Mouse (Mus musculus) G1E (cell line): ENCODE results near the gene 1700029J07Rik. TPM values are rescaled to one million over a fixed set of nuclear protein-coding genes. Genes with fewer than 3 reads are reported as not detected.

Source experiments
- ATAC-seq: 2 replicates; pipeline ENCODE4 v1.8.0; 2016; ENCODE audit warnings: mild to moderate bottlenecking; ENCODE audit not compliant: insufficient number of reproducible peaks, poor library complexity, low FRiP score, severe bottlenecking; ENCODE audit errors: extremely low read depth
- DNase-seq: peaks from one replicate; pipeline ENCODE4 v3.0.0; 2012; ENCODE audit warnings: low spot score
- H3K27me3 ChIP-seq: 2 replicates; pipeline ENCODE4 v1.6.1; 2012; ENCODE audit warnings: mild to moderate bottlenecking, low read length, inconsistent platforms; ENCODE audit not compliant: insufficient read depth
- H3K36me3 ChIP-seq: replicated peaks from 2 replicates; pipeline ENCODE3; 2012; ENCODE audit warnings: mild to moderate bottlenecking, inconsistent platforms
- H3K4me1 ChIP-seq: 2 replicates; pipeline ENCODE4 v1.6.1; 2012; ENCODE audit warnings: low read depth, low read length, inconsistent platforms, mixed read lengths; ENCODE audit not compliant: insufficient read depth
- H3K4me3 ChIP-seq: 2 replicates; pipeline ENCODE4 v1.5.1; 2012; ENCODE audit warnings: low read depth, mild to moderate bottlenecking, inconsistent platforms, low read length, moderate library complexity, mixed read lengths
- H3K9me3 ChIP-seq: replicated peaks from 2 replicates; pipeline ENCODE4 v1.6.1; 2012; ENCODE audit warnings: inconsistent platforms
- CTCF ChIP-seq: IDR thresholded peaks from 2 replicates; pipeline ENCODE4 v1.5.1; 2012; ENCODE audit warnings: low read depth, low read length, inconsistent platforms, mixed read lengths
- GATA1 ChIP-seq: IDR thresholded peaks from 2 replicates; pipeline ENCODE4 v1.6.1; 2012; ENCODE audit warnings: borderline replicate concordance, low read length, inconsistent platforms, mixed read lengths
- GATA2 ChIP-seq: IDR thresholded peaks from 2 replicates; pipeline ENCODE4 v1.6.1; 2012; ENCODE audit warnings: low read depth, low read length, inconsistent platforms, borderline replicate concordance
- POLR2AphosphoS5 ChIP-seq: IDR thresholded peaks from 2 replicates; pipeline ENCODE4 v1.6.1; 2012; ENCODE audit warnings: low read depth, low read length, inconsistent platforms; ENCODE audit not compliant: insufficient replicate concordance
- TAL1 ChIP-seq: conservative IDR thresholded peaks from 2 replicates; pipeline ENCODE4 v1.6.1; 2012; ENCODE audit warnings: low read depth, low read length, inconsistent platforms, mixed read lengths
- polyA plus RNA-seq: library from polyadenylated mRNA; stranded (reverse); fragments of >175 nt; gene quantifications from 2 replicates; pipeline ENCODE4 v1.2.3, GENCODE M21; 2012
- total RNA-seq, 2 experiments: library from RNA; stranded (forward) in 1 of 2; stranded (reverse) in 1 of 2; fragments of 200-1000 nt in 1 of 2; fragments of >200 nt in 1 of 2; fragmentation: Nextera tagmentation in 1 of 2; gene quantifications; 2 replicates each; pipeline ENCODE4 v1.2.3; 2014 to 2017

1700029J07Rik gene
- total and polyA plus RNA-seq, 3 experiments, result 0.01 to 1.6 (median 0.68) TPM

DNA sequence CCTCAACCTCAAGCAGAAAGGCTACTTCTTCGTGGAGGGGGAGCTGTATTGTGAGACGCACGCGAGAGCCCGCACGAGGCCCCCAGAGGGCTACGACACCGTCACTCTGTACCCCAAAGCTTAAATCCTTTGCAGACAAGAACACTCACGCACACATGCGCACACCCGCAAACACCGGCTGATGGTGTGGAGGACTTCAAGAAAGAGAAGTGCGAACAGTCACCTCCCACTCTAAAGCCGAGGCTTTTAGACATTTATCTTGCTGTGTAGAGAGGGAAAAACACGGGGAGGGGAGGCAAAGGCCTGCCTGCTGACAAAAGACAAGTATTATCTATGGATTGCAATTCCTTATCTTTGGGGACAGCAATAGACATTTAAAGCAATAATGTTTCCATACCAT lies 56.2 kb downstream of the 1700029J07Rik start:
- Histone ChIP-seq H3K27me3 (no peaks in the 10 kb centered on the region; the same call in 1 of the 2 replicates), H3K9me3 (no peaks in the 10 kb centered on the region), H3K4me1 (no peaks in the 10 kb centered on the region), H3K36me3 (no peaks in the 10 kb centered on the region), H3K4me3 (no peak overlapping the region)
- DNase-seq (no peak), ATAC-seq (no peak)
- no peak for TF ChIP-seq GATA1
- TF ChIP-seq POLR2AphosphoS5, result no peak
- no peak for TF ChIP-seq CTCF
- no peak for TF ChIP-seq TAL1
- no peak for TF ChIP-seq GATA2

DNA sequence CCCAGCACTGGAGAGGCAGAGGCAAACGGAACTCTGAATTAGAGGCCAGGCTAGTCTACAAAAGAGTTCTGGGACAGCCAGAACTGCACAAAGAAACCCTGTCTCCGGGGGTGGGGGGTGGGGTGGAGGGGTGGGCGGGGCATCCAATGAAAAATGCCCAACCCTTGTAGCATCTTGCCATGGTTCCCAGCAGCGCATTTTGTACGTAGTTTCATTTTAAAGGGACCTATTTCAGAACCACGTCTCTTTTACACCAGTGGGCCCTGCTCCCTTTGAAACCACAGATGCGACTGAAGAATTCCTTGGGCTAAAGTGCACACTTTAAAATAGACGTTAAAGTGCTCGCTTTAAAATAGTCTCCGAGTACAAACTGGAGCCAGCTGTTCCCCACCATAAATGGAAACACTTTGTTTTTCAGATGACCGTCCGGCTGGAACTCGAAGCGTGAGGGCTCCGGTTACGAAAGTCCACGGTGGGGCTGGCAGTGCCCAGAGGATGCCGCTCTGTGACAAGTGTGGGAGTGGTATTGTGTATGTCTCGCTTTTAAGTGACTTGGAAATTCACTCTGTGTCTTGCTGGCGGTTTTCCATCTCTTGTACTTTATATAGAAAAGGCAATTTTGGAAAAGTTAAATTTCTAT lies 57.9 kb downstream of the 1700029J07Rik start:
- DNase-seq, result no peak
- Histone ChIP-seq H3K4me3 (no peak overlapping the region), H3K9me3 (no peaks in the 10 kb centered on the region), H3K36me3 (no peaks in the 10 kb centered on the region), H3K4me1 (no peaks in the 10 kb centered on the region), H3K27me3 (no peaks in the 10 kb centered on the region; the same call in 1 of the 2 replicates)
- no peak for TF ChIP-seq GATA2
- no peak for ATAC-seq

DNA sequence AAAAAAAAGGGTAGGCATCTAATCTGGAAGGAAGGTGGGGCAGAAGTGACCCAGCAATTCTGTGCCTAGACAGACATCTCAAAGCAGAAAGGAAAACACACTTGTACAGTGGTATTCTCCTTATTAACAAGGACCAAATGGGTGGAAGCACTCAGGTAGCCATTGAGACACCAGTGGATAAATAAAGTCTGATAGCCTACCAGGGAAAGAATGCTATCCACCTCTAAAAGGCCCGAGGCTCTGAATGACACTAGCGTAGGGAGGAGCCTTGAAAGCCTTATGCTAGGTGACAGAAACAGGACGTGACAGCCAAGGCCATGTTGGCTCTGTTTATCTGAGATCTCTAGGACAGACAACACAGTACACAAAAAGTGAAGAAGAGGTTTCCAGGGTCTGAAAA lies 58.6 kb downstream of the 1700029J07Rik start:
- Histone ChIP-seq H3K27me3 (no peaks in the 10 kb centered on the region; the same call in 1 of the 2 replicates), H3K4me3 (no peak overlapping the region), H3K9me3 (no peaks in the 10 kb centered on the region), H3K4me1 (no peaks in the 10 kb centered on the region), H3K36me3 (no peaks in the 10 kb centered on the region)
- TF ChIP-seq POLR2AphosphoS5 (no peak), TAL1 (no peak), GATA2 (no peak), GATA1 (no peak)
- ATAC-seq (no peak), DNase-seq (no peak)

- H3K27me3 ChIP-seq, result no peaks in the 10 kb centered on the region; the same call in 1 of the 2 replicates
- TF ChIP-seq GATA1, result no peak
- no peak for TF ChIP-seq GATA2
- no peak for TF ChIP-seq CTCF
- no peak for TF ChIP-seq POLR2AphosphoS5
- TF ChIP-seq TAL1, result no peak
- no peak overlapping the region for H3K4me3 ChIP-seq
- no peaks in the 10 kb centered on the region for H3K9me3 ChIP-seq
- no peaks in the 10 kb centered on the region for H3K4me1 ChIP-seq
- DNase-seq (no peak), ATAC-seq (no peak)
- H3K36me3 ChIP-seq, result no peaks in the 10 kb centered on the region
Observed at GRCm38 (mm10) chr8:45913707-45914106, 61.3 kb downstream of the 1700029J07Rik start.

- Histone ChIP-seq H3K4me3 (no peak overlapping the region), H3K36me3 (no peaks in the 10 kb centered on the region), H3K9me3 (no peaks in the 10 kb centered on the region), H3K27me3 (no peaks in the 10 kb centered on the region), H3K4me1 (no peaks in the 10 kb centered on the region)
- TF ChIP-seq TAL1 (no peak), CTCF (no peak), POLR2AphosphoS5 (no peak), GATA2 (no peak), GATA1 (no peak)
- no peak for ATAC-seq
- no peak for DNase-seq
Observed at GRCm38 (mm10) chr8:45906251-45906619, 68.8 kb downstream of the 1700029J07Rik start.

DNA sequence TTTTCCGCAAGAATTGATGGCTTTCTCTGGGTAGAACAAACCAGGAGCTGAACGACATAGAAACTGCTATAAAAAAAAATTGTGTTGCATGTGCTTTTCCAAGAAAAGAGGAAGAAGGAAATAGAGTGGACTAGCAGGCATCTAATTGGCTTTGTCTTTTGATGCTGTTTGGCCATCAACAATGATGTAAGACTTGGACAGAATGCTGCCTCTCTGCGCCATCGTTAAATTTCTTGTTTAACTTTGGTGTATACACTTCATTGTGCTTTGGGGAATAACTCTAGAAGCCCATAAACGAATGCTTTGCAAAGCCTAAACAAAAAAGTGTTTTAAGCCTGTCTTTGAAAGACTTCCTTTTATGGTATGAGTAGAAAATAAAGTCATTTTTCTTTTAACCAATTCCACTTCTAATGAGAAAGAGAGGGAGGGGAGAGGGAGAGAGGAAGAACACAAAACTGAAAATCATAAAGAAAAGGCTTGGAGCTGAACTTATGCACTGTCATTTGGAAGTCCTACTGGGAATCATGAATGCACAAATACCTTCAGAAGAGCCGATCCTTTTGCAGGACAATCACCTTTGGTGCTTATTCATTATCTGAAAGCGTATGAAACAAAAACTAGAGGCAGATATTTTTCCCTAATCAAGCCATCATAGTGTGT lies 69.3 kb downstream of the 1700029J07Rik start:
- ATAC-seq (no peak), DNase-seq (no peak)
- Histone ChIP-seq H3K4me3 (no peak overlapping the region), H3K9me3 (no peaks in the 10 kb centered on the region), H3K4me1 (no peaks in the 10 kb centered on the region), H3K27me3 (no peaks in the 10 kb centered on the region), H3K36me3 (no peaks in the 10 kb centered on the region)
- TF ChIP-seq POLR2AphosphoS5, result no peak
- no peak for TF ChIP-seq CTCF
- TF ChIP-seq GATA1, result no peak
- no peak for TF ChIP-seq TAL1
- TF ChIP-seq GATA2, result no peak
